Mouse (Mus musculus): Measurements from ENCODE around the gene Adh7.

The Adh7 gene

GRCm38 (mm10) chr3:138210432-138211075 is 7.0 kb upstream of the Adh7 start:
- H3K36me3 ChIP-seq (ENCODE audit: control insufficient read depth, insufficient read depth, low read length, poor library complexity, severe bottlenecking): no peaks in the 10 kb centered on the region
- DNase-seq (ENCODE audit: low read depth, low spot score): no peak
- H3K27me3 ChIP-seq (ENCODE audit: control insufficient read depth, insufficient read depth, low read length, poor library complexity, severe bottlenecking): no peaks in the 10 kb centered on the region

- DNase-seq (ENCODE audit: low read depth, low spot score): no peak
- H3K36me3 ChIP-seq (ENCODE audit: control insufficient read depth, insufficient read depth, low read length, poor library complexity, severe bottlenecking): no peaks in the 10 kb centered on the region
- no peaks in the 10 kb centered on the region for H3K27me3 ChIP-seq (ENCODE audit: control insufficient read depth, insufficient read depth, low read length, poor library complexity, severe bottlenecking)
Observed at GRCm38 (mm10) chr3:138212431-138212951, 5.1 kb upstream of the Adh7 start.

GRCm38 (mm10) chr3:138215395-138215989 is 2.1 kb upstream of the Adh7 start:
- DNase-seq (ENCODE audit: low read depth, low spot score): no peak
- no peaks in the 10 kb centered on the region for H3K27me3 ChIP-seq (ENCODE audit: control insufficient read depth, insufficient read depth, low read length, poor library complexity, severe bottlenecking)
- H3K36me3 ChIP-seq (ENCODE audit: control insufficient read depth, insufficient read depth, low read length, poor library complexity, severe bottlenecking): no peaks in the 10 kb centered on the region

GRCm38 (mm10) chr3:138216091-138216490 is 1.5 kb upstream of the Adh7 start:
- DNase-seq (ENCODE audit: low read depth, low spot score): no peak
- H3K36me3 ChIP-seq (ENCODE audit: control insufficient read depth, insufficient read depth, low read length, poor library complexity, severe bottlenecking): no peaks in the 10 kb centered on the region
- H3K27me3 ChIP-seq (ENCODE audit: control insufficient read depth, insufficient read depth, low read length, poor library complexity, severe bottlenecking): no peaks in the 10 kb centered on the region

- Histone ChIP-seq H3K36me3 (ENCODE audit: control insufficient read depth, insufficient read depth, low read length, poor library complexity, severe bottlenecking) (no peaks in the 10 kb centered on the region), H3K27me3 (ENCODE audit: control insufficient read depth, insufficient read depth, low read length, poor library complexity, severe bottlenecking) (no peaks in the 10 kb centered on the region)
- DNase-seq (ENCODE audit: low read depth, low spot score): no peak
Observed at GRCm38 (mm10) chr3:138221116-138221515, 3.6 kb downstream of the Adh7 start.

- H3K27me3 ChIP-seq (ENCODE audit: control insufficient read depth, insufficient read depth, low read length, poor library complexity, severe bottlenecking): no peaks in the 10 kb centered on the region
- DNase-seq (ENCODE audit: low read depth, low spot score): no peak
Observed at GRCm38 (mm10) chr3:138222511-138222910, 5.0 kb downstream of the Adh7 start.

GRCm38 (mm10) chr3:138222952-138223351 is 5.4 kb downstream of the Adh7 start:
- DNase-seq (ENCODE audit: low read depth, low spot score): peak; percentile 75
- H3K36me3 ChIP-seq (ENCODE audit: control insufficient read depth, insufficient read depth, low read length, poor library complexity, severe bottlenecking): no peaks in the 10 kb centered on the region
- no peaks in the 10 kb centered on the region for H3K27me3 ChIP-seq (ENCODE audit: control insufficient read depth, insufficient read depth, low read length, poor library complexity, severe bottlenecking)

More at GRCm38 (mm10) chr3:138222511-138222910, 5.0 kb downstream of the Adh7 start:
- no peaks in the 10 kb centered on the region for H3K36me3 ChIP-seq (ENCODE audit: control insufficient read depth, insufficient read depth, low read length, poor library complexity, severe bottlenecking)

- Histone ChIP-seq H3K27me3 (ENCODE audit: control insufficient read depth, insufficient read depth, low read length, poor library complexity, severe bottlenecking) (no peaks in the 10 kb centered on the region), H3K36me3 (ENCODE audit: control insufficient read depth, insufficient read depth, low read length, poor library complexity, severe bottlenecking) (no peaks in the 10 kb centered on the region)
- DNase-seq (ENCODE audit: low read depth, low spot score): no peak
Observed at GRCm38 (mm10) chr3:138224363-138224954, 6.9 kb downstream of the Adh7 start.

GRCm38 (mm10) chr3:138225331-138225730 is 7.8 kb downstream of the Adh7 start:
- H3K36me3 ChIP-seq (ENCODE audit: control insufficient read depth, insufficient read depth, low read length, poor library complexity, severe bottlenecking): no peaks in the 10 kb centered on the region
- DNase-seq (ENCODE audit: low read depth, low spot score): no peak
- no peaks in the 10 kb centered on the region for H3K27me3 ChIP-seq (ENCODE audit: control insufficient read depth, insufficient read depth, low read length, poor library complexity, severe bottlenecking)

- no peaks in the 10 kb centered on the region for H3K27me3 ChIP-seq (ENCODE audit: control insufficient read depth, insufficient read depth, low read length, poor library complexity, severe bottlenecking)
- H3K36me3 ChIP-seq (ENCODE audit: control insufficient read depth, insufficient read depth, low read length, poor library complexity, severe bottlenecking): no peaks in the 10 kb centered on the region
- DNase-seq (ENCODE audit: low read depth, low spot score): no peak
Observed at GRCm38 (mm10) chr3:138225853-138226252, 8.3 kb downstream of the Adh7 start.

GRCm38 (mm10) chr3:138226476-138226875 is 8.9 kb downstream of the Adh7 start:
- H3K27me3 ChIP-seq (ENCODE audit: control insufficient read depth, insufficient read depth, low read length, poor library complexity, severe bottlenecking): no peaks in the 10 kb centered on the region
- DNase-seq (ENCODE audit: low read depth, low spot score): no peak
- H3K36me3 ChIP-seq (ENCODE audit: control insufficient read depth, insufficient read depth, low read length, poor library complexity, severe bottlenecking): no peaks in the 10 kb centered on the region

- no peak for DNase-seq (ENCODE audit: low read depth, low spot score)
- no peaks in the 10 kb centered on the region for H3K27me3 ChIP-seq (ENCODE audit: control insufficient read depth, insufficient read depth, low read length, poor library complexity, severe bottlenecking)
- H3K36me3 ChIP-seq (ENCODE audit: control insufficient read depth, insufficient read depth, low read length, poor library complexity, severe bottlenecking): no peaks in the 10 kb centered on the region
Observed at GRCm38 (mm10) chr3:138227082-138227481, 9.5 kb downstream of the Adh7 start.

GRCm38 (mm10) chr3:138227782-138228181 is 10.2 kb downstream of the Adh7 start:
- Histone ChIP-seq H3K27me3 (ENCODE audit: control insufficient read depth, insufficient read depth, low read length, poor library complexity, severe bottlenecking) (no peaks in the 10 kb centered on the region), H3K36me3 (ENCODE audit: control insufficient read depth, insufficient read depth, low read length, poor library complexity, severe bottlenecking) (no peaks in the 10 kb centered on the region)
- no peak for DNase-seq (ENCODE audit: low read depth, low spot score)

GRCm38 (mm10) chr3:138229448-138229847 is 11.9 kb downstream of the Adh7 start:
- no peak for DNase-seq (ENCODE audit: low read depth, low spot score)
- Histone ChIP-seq H3K36me3 (ENCODE audit: control insufficient read depth, insufficient read depth, low read length, poor library complexity, severe bottlenecking) (no peaks in the 10 kb centered on the region), H3K27me3 (ENCODE audit: control insufficient read depth, insufficient read depth, low read length, poor library complexity, severe bottlenecking) (no peaks in the 10 kb centered on the region)

- Histone ChIP-seq H3K36me3 (ENCODE audit: control insufficient read depth, insufficient read depth, low read length, poor library complexity, severe bottlenecking) (no peaks in the 10 kb centered on the region), H3K27me3 (ENCODE audit: control insufficient read depth, insufficient read depth, low read length, poor library complexity, severe bottlenecking) (no peaks in the 10 kb centered on the region)
- no peak for DNase-seq (ENCODE audit: low read depth, low spot score)
Observed at GRCm38 (mm10) chr3:138230266-138230665, 12.7 kb downstream of the Adh7 start.
